Mouse (Mus musculus): ENCODE results near the gene Sf3a2. TPM values are rescaled to one million over a fixed set of nuclear protein-coding genes. Genes with fewer than 3 reads are reported as not detected.

The Sf3a2 gene
- polyA plus RNA-seq, 1 experiment = 944 TPM

DNA sequence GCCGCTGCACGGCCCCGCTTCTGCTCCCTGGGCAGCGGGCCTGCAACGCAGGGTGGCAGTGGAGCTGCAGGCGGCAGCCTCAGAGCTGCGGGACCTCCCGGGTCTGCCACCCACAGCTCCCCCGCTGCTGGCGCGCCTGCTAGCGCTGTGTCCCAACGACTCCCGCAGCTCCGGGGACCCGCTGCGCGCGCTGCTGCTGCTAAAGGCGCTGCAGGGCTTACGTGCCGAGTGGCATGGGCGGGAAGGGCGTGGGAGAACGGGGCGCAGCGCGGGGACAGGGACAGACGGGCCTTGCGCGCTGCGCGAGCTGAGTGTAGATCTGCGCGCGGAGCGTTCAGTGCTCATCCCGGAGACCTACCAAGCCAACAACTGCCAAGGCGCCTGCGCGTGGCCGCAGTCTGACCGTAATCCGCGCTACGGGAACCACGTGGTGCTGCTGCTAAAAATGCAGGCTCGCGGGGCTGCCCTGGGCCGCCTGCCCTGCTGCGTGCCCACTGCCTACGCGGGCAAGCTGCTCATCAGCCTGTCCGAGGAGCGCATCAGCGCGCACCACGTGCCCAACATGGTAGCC, 9.1 kb downstream of the Sf3a2 start:
- no peak for TF ChIP-seq GATA1 (IDR thresholded peaks at IDR 0.05; ENCODE audit: low read length)

DNA sequence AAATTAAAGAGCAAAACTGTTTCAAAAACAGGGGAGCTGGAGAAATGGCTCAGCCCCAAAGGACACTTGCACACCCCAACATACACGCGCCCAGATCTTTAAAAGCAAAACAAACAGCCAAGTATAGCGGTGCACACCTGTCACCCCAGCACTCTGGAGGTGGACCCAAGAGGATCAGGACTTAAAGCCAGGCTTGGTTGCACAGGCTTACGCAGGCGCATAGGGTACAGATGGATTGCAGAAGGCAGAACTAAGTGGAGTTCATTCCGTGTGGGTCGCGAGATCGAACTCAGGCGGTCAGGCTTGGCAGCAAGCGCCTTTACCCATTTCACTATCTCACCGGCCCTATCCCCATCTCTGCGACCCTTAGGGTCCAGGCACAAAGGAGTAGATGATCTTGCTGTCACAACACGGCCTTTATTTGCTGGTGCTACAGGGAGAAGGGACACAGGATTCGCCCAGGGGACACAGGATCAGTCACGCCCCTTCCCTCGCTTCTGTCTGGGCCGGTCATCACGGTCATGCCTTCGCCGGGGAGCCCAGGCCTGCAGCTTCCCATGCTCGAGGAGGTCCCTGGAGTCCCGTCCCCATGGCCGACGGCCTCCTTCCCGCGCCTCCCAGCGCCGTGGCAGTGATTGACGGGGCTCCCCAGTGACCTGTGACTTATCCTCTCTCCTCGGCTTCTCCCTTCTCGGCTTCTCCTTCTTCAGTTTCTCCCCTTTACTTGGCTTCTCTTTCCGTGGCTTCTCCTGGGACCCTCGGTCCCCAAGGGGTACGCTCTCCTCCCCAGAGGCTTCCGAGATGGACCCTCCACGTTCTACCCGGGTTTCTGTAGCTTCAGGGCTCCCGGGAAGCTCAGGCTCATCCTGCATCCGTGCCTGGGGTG, 10.3 kb downstream of the Sf3a2 start:
- no peak for TF ChIP-seq GATA1 (IDR thresholded peaks at IDR 0.05; ENCODE audit: low read length)

DNA sequence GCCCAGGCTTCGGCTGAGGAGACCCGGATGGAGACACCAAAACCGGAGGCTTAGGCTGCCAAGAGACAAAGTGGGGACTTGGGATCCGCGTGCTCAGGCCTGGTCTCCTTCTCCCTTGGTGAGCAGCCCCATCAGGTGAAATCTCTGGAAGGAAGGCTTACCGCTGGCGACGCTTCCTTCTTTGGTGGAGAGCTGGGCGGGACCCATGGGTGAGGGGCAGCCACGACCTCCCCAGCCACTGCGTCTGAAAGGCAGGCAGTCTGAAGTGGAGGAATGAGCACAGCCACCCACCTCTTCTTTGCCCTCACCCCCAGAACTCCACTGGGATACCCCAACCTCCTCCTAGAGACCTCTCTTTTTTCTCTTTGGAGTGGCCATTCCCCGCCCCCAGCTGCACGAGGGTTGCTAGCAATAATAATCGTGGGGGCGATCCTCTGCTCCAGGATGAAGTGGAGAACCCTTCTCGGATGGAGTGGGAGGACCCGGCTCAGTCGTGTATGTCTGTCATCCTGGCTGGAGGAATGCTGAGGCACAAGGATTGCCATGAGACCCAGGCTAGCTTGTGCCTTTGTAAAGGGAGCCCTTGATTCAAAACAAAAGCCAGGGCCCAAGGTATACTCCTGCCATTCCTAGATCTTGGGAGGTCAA, 11.1 kb downstream of the Sf3a2 start:
- no peak for TF ChIP-seq GATA1 (IDR thresholded peaks at IDR 0.05; ENCODE audit: low read length)

DNA sequence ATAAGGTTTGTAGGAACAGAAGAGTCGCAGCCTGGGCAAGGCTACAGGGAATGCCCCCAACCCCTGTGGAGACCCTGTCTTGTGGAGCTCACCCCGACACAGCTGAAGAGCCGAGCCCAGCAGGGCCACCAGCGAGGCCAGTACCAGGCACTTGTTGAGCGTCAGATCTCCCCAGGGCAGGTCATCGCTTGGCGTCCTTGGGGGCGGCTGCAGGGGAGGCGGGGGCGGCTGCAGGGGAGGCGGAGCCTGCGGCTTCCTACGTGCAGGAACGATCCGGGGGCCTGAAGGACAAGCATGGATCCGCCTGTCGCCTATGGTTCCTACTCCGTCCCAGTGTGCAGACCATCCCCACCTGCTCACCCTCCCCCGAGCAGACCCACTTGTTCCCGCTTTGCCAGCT, 12.1 kb downstream of the Sf3a2 start:
- no peak for TF ChIP-seq GATA1 (IDR thresholded peaks at IDR 0.05; ENCODE audit: low read length)

DNA sequence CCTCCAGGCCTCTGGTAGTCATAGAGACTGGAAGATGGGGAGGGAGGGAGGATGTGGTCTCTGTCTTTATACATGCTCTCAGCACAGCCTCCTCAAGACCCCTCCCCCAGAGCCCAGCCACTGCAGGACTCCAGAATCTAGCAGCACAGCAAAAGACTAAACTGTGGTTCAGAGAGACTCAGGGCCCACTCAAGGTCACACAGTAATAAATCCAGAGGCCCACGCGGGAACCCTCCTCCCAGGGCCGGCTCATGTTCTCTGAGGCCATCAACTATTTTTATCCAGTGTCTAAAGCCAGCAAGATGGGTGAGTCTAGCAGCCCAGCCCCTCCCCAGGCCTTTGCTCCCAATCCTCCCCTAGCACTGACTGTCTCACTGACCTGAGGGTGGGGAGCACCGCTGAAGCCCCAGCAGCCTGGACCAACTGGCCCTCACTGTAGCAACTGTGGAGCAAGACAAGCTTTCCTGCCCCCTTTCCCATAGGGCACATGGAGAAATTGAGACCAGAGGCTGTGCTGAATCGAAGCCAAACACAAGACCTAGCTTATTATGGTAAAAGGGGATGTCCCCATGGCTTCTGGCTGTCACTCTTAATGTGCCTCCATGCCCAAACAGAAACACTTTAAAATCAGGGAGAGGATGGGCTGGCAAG, 14.5 kb downstream of the Sf3a2 start:
- TF ChIP-seq GATA1 (IDR thresholded peaks at IDR 0.05; ENCODE audit: low read length) = no peak

DNA sequence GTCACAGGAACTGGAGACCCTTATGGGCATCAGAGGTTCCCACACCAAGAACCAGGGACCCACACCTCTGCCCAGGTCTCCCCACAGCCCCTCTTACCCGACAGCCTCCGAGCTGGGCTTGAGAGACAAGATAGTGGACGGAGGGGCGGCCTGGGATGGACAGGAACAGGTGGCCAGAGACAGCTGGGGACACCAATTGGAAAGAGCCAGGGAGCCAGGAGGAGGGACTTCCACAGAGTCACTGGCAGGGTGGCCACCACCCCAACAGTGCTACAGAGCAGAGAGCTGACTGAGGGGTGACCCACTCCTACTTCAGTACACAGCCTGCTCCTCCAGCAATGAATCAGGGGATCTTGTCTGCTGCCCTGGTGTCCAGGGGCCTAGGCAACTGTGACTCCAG, 15.4 kb downstream of the Sf3a2 start, which contains the start of gene Jsrp1:
TSS of gene Jsrp1 (minus strand) at position 133 of the 400 bp plus-strand sequence.
- no peak for TF ChIP-seq GATA1 (IDR thresholded peaks at IDR 0.05; ENCODE audit: low read length)

DNA sequence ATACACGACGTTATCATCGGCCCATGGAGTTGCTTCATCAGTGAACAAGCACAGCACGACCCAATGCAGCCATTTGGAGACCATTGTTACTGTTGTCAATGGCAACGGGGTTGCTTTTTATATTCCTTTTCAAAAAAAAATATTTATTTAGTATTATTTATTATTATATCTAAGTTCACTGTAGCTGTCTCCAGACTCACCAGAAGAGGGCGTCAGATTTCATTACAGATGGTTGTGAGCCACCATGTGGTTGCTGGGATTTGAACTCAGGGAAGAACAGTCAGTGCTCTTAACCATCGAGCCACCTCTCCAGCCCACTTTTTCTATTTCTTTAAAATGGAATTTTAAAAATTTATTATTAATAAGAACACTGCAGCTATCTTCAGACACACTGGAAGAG, 16.8 kb downstream of the Sf3a2 start:
- no peak for TF ChIP-seq GATA1 (IDR thresholded peaks at IDR 0.05; ENCODE audit: low read length)

DNA sequence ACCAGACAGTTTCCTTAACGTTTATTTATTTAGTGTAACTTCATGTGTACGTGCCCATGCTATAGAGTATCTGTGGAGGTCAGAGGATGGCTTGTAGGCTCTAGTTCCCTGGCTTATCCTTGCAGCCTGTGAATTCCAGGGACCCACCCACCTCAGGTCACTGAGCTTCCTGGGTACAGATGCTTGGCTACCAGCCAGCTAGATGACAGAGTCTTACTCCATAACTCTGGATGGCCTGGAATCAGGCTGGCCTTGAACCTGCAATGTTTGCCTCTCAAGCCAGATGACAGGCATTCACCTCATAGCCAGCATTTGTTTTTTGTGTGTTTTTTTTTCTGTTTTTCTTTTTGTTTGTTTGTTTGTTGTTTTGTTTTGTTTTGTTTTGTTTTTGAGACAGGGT, 19.2 kb downstream of the Sf3a2 start:
- TF ChIP-seq GATA1 (IDR thresholded peaks at IDR 0.05; ENCODE audit: low read length) = no peak

DNA sequence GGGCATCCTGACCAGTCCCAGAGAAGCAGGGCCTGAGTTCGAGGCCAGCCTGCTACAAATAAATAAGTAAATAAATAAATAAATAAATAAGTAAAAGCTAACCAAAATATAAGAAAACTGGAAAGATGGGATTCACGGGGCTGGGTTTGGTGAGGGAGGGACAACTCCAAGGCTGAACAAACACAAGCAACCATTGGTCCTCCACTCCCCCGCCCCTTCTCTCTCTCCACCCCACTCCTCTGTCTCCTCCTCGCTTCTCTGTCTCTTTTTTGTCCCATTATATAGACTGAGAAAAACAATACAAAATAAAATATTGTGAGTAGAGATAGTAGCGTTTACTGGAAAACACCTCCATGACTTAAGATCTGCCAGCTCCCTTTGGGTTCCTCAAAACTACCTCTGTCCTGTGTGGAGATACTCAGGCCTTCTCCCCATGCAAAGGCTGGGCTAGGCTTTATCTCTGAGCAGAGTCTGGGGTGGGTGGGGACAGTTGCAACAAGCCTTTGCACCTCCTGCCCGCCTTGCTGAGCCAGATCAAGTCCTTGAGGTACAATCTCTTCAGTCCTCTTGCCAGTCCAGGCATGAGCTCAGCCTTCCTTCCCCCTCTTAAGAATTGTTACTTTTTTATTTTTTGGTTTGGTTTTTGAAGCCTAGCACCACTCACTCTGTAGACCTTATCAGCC, 20.7 kb downstream of the Sf3a2 start:
- no peak for TF ChIP-seq GATA1 (IDR thresholded peaks at IDR 0.05; ENCODE audit: low read length)

DNA sequence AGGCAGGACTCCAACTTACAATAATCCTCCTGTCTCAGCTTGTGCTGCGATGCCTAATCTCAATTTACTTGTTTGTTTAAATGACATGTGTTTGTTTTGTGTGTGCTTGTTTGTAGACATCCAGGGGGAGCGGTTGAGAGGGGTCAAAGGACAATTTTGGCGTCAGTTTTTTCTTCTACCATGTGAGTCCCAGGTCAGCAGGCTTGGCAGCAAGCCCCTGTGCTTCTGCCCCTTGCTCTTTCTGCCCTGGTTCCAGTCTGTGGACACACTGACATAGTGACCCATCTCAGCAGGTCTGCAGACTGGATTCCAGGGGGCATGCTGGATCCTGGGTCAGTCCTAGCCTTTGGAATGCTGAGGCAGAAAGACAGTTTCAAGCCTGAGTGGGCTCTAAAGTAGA, 21.4 kb downstream of the Sf3a2 start:
- no peak for TF ChIP-seq GATA1 (IDR thresholded peaks at IDR 0.05; ENCODE audit: low read length)

DNA sequence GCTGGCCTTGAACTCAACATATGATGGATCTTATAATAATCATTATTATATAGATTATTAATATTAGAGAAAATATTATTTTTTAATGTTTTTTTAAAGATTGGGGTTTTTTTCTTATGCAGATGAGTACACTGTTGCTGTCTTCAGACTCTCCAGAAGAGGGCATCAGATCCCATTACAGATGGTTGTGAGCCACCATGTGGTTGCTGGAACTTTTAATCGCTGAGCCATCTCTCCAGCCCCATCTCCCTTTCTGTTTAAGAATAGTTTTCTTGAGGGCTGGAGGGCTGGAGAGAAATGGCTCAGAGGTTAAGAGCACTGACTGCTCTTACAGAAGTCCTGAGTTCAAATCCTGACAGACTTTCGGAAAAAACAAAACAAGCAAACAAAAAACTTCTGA, 24.0 kb downstream of the Sf3a2 start:
- TF ChIP-seq GATA1 (IDR thresholded peaks at IDR 0.05; ENCODE audit: low read length) = no peak

DNA sequence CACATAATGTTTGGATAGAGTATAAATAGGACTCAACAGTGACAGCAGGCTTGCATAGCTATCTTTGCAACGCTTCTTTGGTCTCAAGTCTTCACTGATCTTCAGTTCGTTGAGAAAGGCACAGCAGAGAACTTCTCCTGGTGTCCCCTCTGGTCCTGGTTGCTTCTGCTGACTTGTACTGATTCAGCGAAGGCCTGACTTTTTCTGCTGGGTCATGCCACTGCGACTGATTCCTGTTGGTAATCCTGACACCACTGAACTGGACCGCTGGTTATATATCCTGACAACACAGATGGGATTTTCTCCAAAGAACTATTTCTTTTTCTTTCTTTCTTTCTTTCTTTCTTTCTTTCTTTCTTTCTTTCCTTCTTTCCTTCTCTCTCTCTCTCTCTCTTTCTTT, 24.5 kb downstream of the Sf3a2 start:
- no peak for TF ChIP-seq GATA1 (IDR thresholded peaks at IDR 0.05; ENCODE audit: low read length)

DNA sequence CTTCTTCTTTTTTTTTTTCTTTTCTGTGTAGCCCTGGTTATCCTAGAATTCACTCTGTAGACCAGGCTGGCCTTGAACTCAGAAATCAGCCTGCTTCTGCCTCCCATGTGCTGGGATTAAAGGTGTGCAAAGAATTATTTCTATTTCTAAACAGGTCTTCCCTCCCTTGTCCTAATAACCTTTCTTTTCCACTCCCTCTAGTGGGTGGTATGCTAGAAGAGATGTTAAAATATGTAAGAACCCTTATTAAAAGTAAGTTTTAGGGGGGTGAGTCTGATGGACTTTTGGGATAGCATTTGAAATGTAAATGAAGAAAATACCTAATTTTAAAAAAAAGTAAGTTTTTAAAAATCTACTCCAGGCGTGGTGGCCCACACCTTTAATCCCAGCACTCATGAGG, 25.3 kb downstream of the Sf3a2 start:
- TF ChIP-seq GATA1 (IDR thresholded peaks at IDR 0.05; ENCODE audit: low read length) = no peak

DNA sequence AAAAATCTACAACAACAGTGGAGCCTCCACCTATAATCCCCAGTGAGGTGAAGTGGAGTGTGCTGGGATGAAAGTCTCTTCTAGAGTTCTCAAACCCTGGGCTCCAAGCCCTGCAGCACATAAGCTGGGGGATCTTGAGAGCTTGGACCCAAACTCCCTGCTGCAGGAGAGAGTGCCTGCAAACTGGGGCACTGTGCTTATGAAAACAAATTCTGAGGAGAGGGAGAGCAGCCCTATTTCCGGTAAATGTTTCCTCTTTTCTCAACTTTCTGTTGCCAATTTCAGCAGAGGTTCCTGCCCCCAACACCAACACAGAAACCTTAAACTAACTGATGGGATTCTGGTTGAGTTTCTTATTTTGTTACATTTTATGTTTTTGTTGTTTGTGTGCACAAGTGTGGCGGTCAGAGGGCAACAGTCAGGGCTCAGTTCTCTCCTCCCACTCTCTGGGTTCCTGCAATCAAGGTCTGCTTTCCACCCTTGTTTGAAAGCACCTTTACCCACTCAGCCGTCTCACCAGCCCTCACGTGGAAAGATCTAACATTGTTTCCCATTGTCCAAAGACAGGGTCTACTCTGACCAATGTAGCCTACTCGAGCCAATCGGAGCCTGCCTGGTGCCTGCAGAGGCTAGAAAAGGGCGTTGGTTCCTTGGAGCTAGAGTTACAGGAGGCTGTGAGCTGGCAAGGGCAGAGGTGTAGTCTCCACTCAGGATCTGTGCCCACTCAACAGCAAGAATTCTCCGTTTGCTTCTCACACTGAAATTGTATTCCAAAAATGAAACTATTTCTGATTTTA, 26.0 kb downstream of the Sf3a2 start:
- no peak for TF ChIP-seq GATA1 (IDR thresholded peaks at IDR 0.05; ENCODE audit: low read length)

DNA sequence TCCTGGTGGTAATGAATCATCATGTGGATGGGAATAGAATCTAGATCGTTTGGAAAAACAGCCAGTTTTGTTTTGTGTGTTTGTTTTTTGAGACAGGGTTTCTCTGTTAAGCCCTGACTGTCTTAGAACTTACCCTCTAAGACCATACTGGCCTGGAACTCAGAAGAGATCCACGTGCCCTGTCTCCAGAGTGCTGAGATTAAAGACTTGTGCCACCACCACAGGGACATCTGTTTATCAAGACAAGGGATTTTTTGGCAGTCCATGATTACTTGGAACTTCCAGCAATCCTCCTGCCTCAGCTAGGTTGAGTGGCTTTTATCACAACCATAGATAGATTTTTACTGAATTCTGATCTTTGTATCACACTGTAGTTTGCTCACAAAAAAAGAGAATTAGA, 26.8 kb downstream of the Sf3a2 start:
- no peak for TF ChIP-seq GATA1 (IDR thresholded peaks at IDR 0.05; ENCODE audit: low read length)

Data from G1E-ER4 (cell line).